Mouse (Mus musculus) erythroid progenitor cell, adult 5-6 weeks (primary cell): ENCODE results near the gene Golga5. TPM values are rescaled to one million over a fixed set of nuclear protein-coding genes. Genes with fewer than 3 reads are reported as not detected.

Source experiments
- total RNA-seq, 2 experiments: library from RNA; stranded (forward) in 1 of 2; stranded (reverse) in 1 of 2; fragments of 150-400 nt in 1 of 2; fragments of 186-747, 209-891 nt in 1 of 2; gene quantifications; 2 replicates each; pipeline versions ENCODE4 v1.2.3 to v1.2.4; 2015 to 2017; ENCODE audit warnings: low replicate concordance in 2 of 2

The Golga5 gene
- total RNA-seq, 2 experiments from 2014 or later: 15.9 to 20.3 TPM

Other genes with a start within 250 kb of the Golga5 start
- 26.4 and 27.4 TPM in 2 replicates for gene Rin3, start 186.1 kb upstream of the Golga5 start, total RNA-seq (2015; ENCODE audit: low replicate concordance)
- 5.4 and 12.9 TPM in 2 replicates for gene Rin3, start 186.1 kb upstream of the Golga5 start, total RNA-seq (2017; ENCODE audit: low replicate concordance)
- 16.3 and 28.1 TPM in 2 replicates for gene Lgmn, start 29.3 kb upstream of the Golga5 start, total RNA-seq (2015; ENCODE audit: low replicate concordance)
- 13.1 and 17.7 TPM in 2 replicates for gene Lgmn, start 29.3 kb upstream of the Golga5 start, total RNA-seq (2017; ENCODE audit: low replicate concordance)
- gene Chga, start 85.8 kb downstream of the Golga5 start, total RNA-seq (2015; ENCODE audit: low replicate concordance): not detected in 2 replicates
- gene Chga, start 85.8 kb downstream of the Golga5 start, total RNA-seq (2017; ENCODE audit: low replicate concordance): not detected in 2 replicates
- gene Itpk1, start 235.8 kb downstream of the Golga5 start, total RNA-seq (2015; ENCODE audit: low replicate concordance): 2.5 TPM in 1 of 2 replicates, not detected in the other
- gene Itpk1, start 235.8 kb downstream of the Golga5 start, total RNA-seq (2017; ENCODE audit: low replicate concordance): 0.64 and 0.98 TPM in 2 replicates